In the genomic region with DNA sequence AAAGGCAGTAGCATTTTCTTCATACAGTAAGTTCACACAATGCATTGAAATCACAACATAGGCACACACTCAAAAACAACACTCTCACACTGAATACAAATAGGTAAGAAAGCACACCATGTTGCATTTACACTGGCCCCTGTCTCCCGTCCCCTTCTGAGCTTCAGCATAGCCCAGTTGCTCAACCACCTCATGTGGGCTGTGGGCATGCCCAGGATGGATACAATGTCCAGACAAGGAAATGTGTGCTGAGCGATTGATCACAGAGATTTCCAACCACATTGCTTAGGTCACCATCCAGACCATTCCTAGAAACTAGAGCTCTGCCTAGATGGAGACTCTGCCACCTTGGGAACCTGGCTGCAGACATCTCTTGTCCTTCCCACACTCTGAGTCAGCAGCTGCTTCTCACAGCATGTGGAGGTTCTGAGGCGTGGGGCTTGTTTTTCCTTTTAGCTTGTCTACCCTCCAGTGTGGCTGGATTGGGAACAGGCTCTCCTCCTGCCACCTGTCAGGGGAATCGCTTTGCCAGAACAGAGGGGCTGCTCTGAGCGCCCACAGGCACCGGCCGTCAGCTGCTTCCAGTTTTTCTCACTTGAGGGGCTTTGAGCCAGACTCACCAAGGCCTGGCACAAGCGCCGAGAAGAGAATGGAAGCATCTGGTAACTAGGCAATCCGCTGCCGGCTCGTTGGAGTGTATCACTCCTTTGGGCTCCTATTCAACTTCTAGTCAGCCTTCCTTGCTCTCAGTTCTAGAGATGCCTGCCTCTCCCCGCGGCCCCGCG, we compare ENCODE assay signal across 8 mouse cellular contexts.
DNase-seq lines count a peak whose midpoint lies in the region; ATAC-seq and TF ChIP-seq lines count a peak whose summit lies in the region.

No protein-coding gene starts in this region.

- peak; percentile 72 for DNase-seq in cerebellum, adult 9-10 months
- DNase-seq in heart, adult 8-10 months (ENCODE audit: low spot score), result peak; percentile 1
- peak; percentile 75 to 77 for DNase-seq in layer of hippocampus, postnatal 10 days (ENCODE audit: low spot score in 2 of 2)
- peak; percentile 57 for DNase-seq in lung, postnatal 25 days (ENCODE audit: low spot score)
- DNase-seq in spleen, postnatal 14 days (ENCODE audit: low spot score in 2 of 2), result no peak

- no peaks in the 10 kb centered on the region for H3K9me3 ChIP-seq in E14TG2a.4 (ENCODE audit: low read length)
- no peaks in the 10 kb centered on the region for H3K9me3 ChIP-seq in intestine, embryonic 15.5 days

- TF ChIP-seq CTCF in E14TG2a.4 (conservative IDR thresholded peaks at IDR 0.05; ENCODE audit: low read length), result no peak

- H3K27ac ChIP-seq in intestine, embryonic 15.5 days, result no peak overlapping the region

- peak overlapping the region; percentile 37 for H3K4me3 ChIP-seq in E14TG2a.4 (replicated peaks; ENCODE audit: low read length)
- no peak overlapping the region for H3K4me3 ChIP-seq in intestine, embryonic 15.5 days (replicated peaks)

- no peaks in the 10 kb centered on the region for H3K36me3 ChIP-seq in E14TG2a.4 (ENCODE audit: insufficient read depth, low read length)
- no peaks in the 10 kb centered on the region for H3K36me3 ChIP-seq in intestine, embryonic 15.5 days

- WGBS in intestine, embryonic 15.5 days, result 59% methylated on average over 16 of the region's 16 CpGs

- H3K9ac ChIP-seq in intestine, embryonic 15.5 days, result no peak overlapping the region

- no peak overlapping the region for H3K4me2 ChIP-seq in intestine, embryonic 15.5 days (replicated peaks)

- H3K27me3 ChIP-seq in E14TG2a.4 (ENCODE audit: insufficient read depth, low read length), result 0 out of 2 replicates have a peak, but pooled peaks cover 3% of the 10 kb centered on the region
- no peaks in the 10 kb centered on the region for H3K27me3 ChIP-seq in intestine, embryonic 15.5 days (replicated peaks)

- ATAC-seq in megakaryocyte-erythroid progenitor cell, adult 5-6 weeks (replicated peaks; ENCODE audit: low FRiP score, low TSS enrichment, poor library complexity, severe bottlenecking), result no peak
- ATAC-seq in intestine, embryonic 15.5 days, result no peak

- peaks cover 7% of the 10 kb centered on the region; the same call in 1 of the 2 replicates for H3K4me1 ChIP-seq in E14TG2a.4 (replicated peaks; ENCODE audit: low read depth, low read length)
- no peaks in the 10 kb centered on the region for H3K4me1 ChIP-seq in intestine, embryonic 15.5 days (replicated peaks)

Comparison
In these comparisons a context has a peak if more than half of its experiments do, and no peak if none do; other contexts are left out.
1. DNase-seq: peak in cerebellum, adult 9-10 months (single experiment), heart, adult 8-10 months (single experiment), layer of hippocampus, postnatal 10 days (2 of 2) and lung, postnatal 25 days (single experiment); none in spleen, postnatal 14 days (0 of 2).